Mouse (Mus musculus): ENCODE measurements around the gene Col5a3. TPM values are rescaled to one million over a fixed set of nuclear protein-coding genes. Genes with fewer than 3 reads are reported as not detected.
A peak's percentile ranks its signal among the peaks of the same experiment; 100 is the strongest.

Col5a3 gene
- total RNA-seq, 2 experiments from 2014 or later = 1.7 to 1.8 TPM

DNA sequence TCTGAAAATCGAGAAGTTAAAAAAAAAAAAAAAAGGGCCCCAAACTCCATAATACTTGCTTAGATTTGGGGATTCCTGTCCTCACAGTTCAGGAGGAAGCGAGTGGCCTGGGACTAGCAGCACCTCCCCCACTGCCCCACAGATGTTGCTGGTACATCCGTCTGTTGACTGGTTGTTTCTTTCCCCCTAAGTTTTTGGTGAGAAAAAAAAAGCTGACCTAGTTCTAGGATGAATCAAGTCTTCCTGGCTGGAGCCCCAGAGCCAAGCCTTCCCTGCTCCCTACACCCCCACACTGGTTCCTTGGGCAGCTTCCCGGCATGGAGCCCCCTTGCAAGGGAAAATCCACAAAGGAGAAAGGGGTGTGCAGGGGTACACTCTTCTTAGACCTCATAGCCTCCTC lies 4.6 kb downstream of the Col5a3 start:
- DNase-seq (ENCODE audit: low spot score in 2 of 2) = peak; percentile 16 to 19

DNA sequence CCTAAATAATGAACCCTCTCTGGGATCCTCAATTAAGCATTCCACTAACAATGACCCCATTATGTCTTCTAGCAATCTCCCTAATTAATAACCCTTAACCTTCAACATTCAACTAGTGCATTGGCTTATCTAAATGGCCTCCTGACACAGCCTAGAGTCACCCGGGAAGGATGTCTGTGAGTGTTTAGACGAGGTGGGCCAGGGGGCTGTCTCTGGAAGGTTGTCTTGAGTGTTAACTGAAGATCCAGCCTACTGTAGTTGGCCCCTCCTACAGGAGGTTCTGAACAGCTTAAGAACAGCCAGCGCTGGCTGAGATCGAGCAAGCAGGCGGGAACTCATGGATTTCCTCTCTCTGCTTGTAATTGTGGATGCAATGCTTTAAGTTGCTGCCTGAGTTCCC lies 9.2 kb downstream of the Col5a3 start:
- no peak for DNase-seq (ENCODE audit: low spot score in 2 of 2)

DNA sequence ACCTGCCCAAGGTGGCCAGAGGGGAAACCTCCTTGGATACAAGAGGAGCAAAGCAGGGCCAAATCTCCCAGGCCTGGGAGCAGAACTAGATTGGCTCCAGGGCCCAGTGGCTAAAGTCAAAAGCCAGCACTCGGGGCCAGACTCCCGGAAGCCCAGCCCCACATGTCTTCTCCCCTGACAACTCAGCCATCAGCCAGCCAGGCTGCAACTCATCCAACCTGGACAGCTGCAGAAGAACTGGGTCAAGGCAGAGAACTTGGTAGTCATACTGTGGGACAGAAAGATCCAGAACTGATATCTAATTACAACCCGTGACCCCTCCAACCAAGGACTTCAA lies 9.7 kb downstream of the Col5a3 start:
- DNase-seq (ENCODE audit: low spot score in 2 of 2) = no peak

DNA sequence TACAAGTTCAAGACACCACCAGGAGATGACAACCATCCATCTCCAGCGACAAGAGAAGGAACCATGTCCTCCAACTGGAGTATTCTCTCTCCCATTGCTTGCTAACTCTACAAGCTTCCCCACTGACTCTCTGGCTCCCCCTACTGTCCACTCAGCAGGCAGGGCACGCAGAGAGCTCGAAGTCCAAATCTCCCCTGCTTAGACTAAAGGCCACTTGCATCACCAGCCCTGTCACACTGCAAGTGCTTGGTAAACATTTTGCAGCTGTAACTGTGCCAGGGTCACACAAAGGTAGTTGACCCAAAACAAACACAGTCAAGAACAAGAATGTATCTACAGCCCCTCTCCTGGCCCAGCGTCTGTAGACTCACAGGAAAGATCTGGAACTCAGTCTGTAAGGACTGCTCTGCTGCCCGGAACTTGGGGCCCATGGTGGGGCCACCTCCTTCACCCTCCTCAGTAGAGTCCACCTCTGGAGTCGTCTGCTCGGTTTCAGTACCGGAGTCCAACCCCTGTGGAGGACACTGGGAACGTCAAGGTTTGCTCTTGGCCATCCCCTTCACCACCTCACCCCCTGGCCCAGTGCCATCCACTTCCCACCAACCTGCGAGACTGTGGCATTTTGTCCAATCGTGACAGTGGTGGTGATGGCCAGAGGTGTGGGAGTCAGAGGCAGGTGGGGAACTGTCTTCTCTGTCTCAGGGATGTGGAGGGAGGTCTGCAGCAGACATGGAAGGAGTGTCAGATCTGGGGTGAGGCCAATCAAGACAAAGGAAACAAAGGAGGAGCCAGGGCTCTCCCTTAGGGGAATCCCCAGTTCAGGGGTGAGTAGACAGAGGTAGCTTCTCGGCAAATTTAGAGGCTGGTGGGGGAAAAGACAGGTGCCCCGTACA lies 10.4 kb downstream of the Col5a3 start:
- DNase-seq (ENCODE audit: low spot score in 2 of 2) = peak; percentile 63 to 77

DNA sequence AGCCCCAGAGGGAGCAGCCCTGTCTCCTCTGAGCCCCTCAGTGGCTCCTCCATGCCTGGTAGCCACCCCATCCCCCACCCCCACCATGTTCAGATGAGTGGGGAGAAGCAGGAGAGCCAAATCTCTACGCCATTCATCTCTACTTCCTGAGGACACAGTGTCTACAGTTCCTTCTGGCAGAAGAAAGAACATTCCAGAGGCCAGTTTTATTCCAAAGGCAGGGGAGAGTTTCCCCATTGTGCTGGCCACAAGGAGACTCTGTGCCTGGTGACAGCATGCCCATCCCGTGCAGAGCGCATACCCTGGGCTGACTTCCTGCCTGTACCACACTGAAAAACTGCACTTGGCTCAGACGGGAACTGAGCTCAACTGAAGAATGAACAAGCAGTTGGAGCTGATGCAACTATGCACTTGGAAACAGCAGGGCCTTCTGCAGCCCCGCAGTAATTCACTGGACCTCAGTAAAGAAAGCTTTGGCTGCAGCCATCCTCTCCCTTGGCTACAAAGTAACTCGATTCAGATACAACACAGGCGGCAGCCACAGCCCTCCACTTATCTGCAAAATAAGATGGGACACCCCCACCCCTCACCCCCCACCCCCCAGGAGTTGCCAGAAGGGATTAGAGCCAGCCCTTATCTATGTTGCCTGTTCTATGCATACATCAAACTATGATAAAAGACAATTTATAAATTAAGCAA lies 20.6 kb downstream of the Col5a3 start:
- peak; percentile 23 to 28 for DNase-seq (ENCODE audit: low spot score in 2 of 2)

DNA sequence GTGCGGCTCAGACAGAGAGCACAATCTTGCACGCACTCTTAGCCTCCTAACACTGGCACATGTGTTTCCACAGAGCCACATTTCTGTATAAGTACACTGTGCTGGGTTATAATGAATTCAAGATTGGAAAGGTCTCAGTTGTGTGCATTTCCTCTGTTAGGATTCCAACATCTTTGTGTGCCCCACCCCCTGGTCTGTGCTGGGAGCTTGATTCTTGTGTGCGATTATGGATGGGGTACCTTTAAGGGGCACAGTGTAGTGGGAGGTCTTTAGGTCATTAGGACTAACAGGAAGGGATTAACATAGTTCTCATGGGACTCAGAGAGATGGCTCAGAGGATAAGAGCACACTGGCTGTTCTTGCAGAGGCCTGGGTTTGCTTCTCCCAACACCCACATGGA lies 24.5 kb downstream of the Col5a3 start:
- DNase-seq (ENCODE audit: low spot score in 2 of 2) = no peak

DNA sequence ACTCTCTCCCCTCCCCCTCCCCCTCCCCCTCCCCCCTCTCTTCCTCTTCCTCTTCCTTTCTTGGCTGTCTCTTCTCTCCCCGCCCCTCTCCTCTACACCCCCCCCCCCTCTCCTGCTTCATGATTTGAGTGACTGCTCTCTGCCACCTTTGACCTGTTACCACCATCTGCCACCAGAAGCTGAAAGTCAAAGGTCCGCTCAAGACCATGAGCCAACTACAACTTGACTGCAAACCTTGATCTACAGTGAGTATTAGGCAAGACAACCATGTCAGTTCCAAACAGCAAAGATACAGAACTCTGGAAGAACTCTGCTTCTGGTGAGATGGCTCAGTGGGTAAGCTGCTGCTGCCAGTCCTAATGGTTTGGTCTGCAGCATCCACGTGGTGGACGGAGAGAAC lies 25.2 kb downstream of the Col5a3 start:
- no peak for DNase-seq (ENCODE audit: low spot score in 2 of 2)

DNA sequence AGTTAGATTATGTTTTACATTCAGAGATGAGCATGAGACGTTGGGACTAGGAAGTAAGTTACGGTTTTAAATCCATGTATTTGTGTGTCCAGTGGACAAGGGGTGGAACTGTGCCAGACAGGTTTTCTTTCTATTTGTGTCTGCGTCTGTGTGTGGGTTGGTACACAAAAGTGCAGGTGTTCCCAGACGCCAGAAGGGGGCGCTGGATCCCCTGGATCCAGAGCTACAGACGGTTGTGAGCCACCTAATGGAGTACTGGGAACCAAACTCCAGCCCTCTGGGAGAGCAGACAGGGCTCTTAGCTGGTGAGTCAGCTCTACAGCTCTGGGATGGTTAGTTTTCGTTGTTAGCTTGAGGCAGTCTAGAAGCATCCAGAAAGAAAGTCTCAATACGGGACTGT lies 26.9 kb downstream of the Col5a3 start:
- DNase-seq (ENCODE audit: low spot score in 2 of 2) = no peak

DNA sequence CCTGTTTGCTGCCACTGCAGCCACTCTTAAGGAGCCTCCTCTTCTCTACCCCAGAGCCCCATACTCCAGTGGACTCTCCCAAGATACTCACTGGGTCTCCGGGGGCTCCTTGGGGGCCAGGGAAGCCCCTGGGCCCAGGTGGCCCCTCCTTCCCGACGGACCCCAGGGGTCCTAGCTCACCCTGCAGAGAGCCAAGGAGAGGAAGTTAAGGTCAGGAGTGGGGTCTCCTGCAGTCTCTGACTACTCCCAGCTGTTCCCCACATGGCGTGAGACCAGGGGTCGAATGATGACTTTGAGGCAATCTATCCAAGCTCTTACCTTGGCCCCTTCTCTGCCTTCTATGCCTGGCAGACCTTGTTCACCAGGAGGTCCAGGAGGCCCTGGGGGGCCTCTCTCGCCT lies 29.8 kb downstream of the Col5a3 start:
- no peak for DNase-seq (ENCODE audit: low spot score in 2 of 2)

DNA sequence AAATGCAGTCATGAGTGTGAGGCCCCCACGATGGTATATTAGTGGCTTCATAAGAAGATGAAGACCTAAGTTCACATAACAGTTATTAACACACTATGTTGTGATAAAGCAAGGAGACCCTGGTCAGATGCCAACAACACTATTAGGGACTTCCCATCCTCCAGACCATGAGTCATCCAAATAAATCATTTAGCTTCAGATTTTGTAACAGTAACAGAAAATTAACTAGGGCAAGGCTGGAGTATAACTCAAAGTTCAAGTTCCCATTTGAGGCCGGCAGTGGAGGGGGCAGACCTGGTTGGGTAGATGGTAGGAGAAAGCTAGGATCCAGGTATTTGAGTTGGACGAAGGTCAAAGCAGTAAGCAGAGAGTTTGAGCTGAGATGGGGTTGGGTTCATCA lies 33.6 kb downstream of the Col5a3 start:
- no peak for DNase-seq (ENCODE audit: low spot score in 2 of 2)

DNA sequence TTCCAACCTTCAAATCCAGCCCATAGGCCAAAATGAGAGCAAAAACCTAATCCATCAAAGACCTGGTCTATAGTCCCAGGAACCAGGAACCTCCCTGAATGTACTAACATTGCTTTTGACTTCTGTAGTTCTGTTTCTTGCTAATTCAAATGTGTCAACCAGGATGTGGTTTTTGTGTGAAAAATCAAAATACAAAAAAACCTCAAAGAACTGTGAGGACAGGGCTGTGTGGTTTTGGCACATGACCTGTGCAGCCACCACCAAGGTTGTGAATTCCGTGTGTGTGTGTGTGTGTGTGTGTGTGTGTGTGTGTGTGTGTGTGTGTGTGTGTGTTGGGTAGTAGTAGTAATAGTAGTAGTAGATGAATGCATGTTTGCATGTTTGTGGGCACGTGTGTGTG lies 49.6 kb downstream of the Col5a3 start:
- no peak for DNase-seq (ENCODE audit: low spot score in 2 of 2)

DNA sequence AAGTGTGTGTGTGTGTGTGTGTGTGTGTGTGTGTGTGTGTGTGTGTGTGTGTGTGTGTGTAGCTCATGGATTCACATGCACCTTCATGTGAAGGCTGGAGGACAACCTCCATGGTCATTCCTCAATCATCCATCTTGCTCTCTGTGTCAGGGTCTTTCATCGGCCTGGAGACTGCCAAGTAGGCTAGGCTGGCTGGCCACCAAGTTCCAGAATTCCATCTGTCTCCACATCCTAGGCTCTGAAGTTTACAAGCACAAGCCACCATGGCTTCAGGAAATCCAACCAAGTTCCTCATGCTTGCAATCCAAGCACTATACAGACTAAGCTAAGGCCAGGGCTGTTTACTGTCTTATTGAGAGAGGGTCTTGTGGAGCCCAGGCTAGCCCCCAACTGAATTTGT lies 51.8 kb downstream of the Col5a3 start:
- DNase-seq (ENCODE audit: low spot score in 2 of 2) = no peak

DNA sequence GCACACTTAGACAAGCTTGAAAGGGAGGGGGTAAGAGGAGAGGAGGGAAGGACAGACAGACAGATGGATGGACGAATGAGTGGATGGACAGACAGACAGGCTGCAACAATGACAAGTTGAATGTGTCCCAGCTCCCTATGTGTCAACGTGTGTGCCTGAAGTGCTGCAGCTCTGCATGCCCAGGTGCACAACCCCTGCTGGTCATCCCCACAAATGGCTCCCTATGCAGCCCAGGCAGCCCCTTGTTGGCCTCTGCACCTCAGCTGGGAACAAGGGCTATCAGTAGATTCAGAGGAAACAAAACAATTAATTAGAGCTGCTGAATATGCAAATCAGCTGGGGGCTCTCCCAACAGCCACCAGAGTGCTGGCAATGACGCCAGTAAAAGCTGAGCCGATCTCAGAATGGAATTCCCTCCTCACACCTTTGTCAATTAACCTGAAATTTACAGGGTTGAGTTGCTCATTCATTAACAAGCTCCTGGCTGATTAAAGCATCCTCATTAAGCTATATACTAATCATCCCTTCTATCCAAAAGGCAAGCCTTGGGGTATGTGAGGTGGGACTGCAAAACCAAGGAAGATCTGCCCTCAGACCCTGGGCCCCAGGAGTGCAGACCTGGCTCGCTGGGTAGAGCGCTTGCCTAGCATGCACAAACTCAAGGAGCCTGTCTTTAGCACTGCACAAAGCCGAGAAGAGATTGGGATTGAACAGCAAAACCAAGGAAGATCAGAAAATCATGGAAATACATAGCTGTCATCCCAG lies 52.5 kb downstream of the Col5a3 start:
- no peak for DNase-seq (ENCODE audit: low spot score in 2 of 2)

DNA sequence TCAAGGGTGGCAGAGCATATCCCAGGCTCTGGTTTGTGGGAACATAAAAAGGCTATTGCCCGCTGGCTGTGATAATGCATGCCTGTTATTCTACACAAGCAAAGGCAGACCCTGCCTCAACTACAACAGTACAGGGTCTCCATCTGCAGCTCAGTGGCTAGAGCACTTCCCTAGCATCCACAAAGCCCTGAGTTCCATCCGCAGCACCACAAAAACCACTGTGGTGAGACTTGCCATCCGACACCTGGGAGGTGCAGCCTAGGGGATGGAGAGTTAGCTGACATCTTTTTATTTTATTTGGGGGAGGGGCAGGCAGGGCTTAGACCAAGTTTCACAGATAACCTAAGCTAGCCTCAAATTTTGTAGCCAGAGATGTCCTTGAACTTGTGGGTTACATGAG lies 53.5 kb downstream of the Col5a3 start:
- no peak for DNase-seq (ENCODE audit: low spot score in 2 of 2)

DNA sequence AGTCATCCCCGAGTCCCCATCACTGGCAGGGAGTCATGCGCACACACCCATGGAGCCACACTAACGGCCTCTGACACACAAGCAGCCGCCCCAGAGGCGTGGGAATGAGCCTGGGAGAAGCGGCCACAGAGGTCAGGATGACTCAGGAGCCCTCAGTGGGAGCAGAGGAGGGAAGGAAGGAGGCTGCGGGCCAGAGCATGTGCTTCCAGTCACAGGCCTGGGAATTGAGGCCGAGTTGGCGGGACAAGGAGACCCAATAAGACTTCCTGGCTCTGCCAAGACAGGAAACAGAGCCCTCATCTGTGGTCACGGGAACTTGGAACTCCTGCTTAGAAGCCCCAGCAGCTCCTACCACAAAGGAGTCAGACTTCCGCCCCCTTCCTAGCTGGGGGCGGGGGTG lies 54.1 kb downstream of the Col5a3 start:
- no peak for DNase-seq (ENCODE audit: low spot score in 2 of 2)

DNA sequence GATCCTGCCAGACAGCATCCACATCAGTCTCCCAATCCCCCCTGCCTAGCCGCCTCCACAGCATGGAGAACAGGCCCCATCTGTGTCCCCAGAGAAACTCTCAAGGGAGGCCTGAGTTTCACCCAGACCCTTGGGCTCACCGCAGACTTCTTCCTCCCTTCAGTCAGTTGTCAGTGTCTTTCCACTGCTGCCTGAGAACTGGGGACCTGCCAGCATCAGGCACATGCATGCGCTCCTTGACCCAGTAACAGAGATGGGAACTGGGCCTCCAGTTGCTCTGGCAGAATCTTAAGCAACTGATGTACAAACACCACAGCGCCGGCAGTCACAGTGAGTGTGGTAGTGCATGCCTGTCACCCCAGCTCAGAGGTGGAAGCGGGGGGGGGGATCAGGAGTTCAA lies 56.0 kb downstream of the Col5a3 start:
- no peak for DNase-seq (ENCODE audit: low spot score in 2 of 2)

DNA sequence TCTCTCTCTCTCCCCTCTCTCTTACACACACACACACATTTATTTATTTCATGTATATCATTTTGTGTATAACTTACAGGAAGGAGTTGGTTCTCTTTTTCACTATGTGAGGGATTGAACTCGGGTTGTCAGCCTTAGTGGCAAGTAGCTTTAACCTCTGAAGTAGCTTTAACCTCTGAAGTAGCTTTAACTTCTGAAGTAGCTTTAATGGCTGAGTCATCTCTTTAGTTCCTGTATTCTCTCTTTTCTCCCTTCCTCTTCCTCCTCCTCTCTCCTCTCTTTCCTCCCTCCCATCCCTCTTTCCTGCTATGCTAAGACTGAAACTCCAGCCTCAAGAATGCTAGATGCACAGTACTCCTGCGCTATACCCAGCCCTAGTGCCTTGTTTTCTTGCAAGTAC lies 56.6 kb downstream of the Col5a3 start:
- DNase-seq (ENCODE audit: low spot score in 2 of 2) = no peak

DNA sequence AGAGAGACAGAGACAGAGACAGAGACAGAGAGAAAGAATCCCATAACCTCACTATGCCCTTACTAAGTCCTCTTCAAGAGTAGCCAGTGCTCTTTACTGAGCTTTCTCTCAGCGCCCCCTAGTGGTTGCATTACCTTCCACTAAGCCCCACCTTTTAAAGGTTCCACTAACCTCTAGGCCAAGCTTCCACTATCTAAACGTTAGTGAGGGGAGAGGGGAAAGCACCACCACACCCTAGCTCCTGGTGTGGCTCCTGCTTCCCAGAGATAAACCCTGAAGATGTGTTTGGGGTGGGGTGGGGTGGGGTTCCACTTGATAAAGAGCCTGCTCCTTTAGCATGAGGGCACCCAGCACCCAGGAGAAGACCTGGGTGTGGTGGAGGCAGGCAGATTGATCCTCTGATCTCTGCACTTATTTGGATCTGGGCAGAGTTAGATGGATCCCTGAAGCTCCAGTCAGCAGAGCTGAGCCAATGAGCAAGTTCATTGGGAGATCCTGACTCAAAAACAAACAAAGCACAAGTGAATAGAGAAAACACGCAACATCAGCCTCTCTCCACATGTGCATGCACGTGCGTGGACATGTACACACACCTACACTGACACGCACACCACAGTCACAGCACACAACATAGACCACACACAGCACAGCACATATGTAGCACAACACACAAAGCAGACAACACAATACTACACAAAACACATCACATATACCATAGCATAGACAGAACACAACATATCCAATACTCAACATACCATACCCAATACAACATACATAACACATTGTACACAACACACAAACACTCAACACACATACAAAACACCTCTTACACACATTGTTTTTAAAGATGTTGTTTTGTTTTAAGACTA lies 57.5 kb downstream of the Col5a3 start:
- DNase-seq (ENCODE audit: low spot score in 2 of 2) = peak in 1 of 2 experiments; percentile 68

DNA sequence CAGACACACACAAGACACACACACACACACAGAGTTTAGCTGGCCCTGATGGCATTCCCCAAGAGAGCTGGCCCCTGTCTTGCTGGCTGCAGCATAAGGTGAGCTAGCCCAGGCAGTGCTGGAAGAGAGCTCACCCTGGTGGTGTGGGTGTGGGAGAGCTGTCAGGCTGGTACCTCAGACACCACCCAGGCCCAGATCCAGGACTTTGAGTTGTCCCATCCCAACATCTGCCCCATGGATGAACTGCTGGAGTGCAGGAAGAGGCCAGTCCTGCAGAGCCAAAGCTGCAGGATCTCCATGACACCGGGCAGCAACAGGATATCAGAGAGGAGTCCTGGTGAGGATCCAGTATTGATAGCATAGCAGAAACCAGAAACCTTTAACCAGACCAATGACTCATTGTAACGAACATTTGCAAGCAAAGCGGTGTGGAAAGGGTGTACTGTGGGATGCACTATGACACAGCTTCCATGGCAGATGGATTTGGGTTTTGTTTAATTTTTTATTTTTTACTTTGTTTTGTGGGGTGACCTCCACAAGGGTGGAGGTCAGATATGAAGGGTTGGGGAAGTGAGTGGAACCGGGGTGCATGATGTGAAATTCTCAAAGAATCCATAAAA lies 58.7 kb downstream of the Col5a3 start:
- DNase-seq (ENCODE audit: low spot score in 2 of 2) = no peak

DNA sequence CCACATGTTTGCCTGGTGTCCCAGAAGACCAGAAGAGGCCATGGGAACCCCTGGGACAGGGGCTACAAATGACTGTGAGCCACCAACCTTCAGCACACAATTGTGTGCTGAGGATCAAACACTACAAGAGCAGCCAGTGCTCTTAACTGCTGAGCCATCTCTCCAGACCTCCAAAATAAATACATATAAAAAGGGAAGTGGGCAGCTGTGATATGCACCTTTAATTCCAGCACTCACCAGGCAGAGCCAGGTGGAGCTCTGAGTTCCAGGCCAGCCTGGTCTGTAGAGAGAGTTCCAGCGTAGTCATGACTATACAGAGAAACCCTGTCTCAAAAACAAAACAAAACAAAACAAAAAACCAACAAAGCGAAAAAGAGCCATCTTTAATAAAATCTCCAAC lies 60.5 kb downstream of the Col5a3 start:
- DNase-seq (ENCODE audit: low spot score in 2 of 2) = no peak

All from left cerebral cortex, adult 18-20 months (tissue).